Mouse (Mus musculus) forebrain, embryonic 14.5 days (tissue): ENCODE results near the gene Jakmip3. TPM values are rescaled to one million over a fixed set of nuclear protein-coding genes. Genes with fewer than 3 reads are reported as not detected.
A peak's percentile ranks its signal among the peaks of the same experiment; 100 is the strongest.

ENCODE experiments used
- ATAC-seq: fragments of 200-750 bp; cut with Nextera tagmentation; 2 replicates; pipeline ENCODE4 v1.8.0; 2017; ENCODE audit warnings: mild to moderate bottlenecking, moderate library complexity
- DNase-seq: peaks from one replicate; pipeline ENCODE4 v3.0.0-alpha.2; 2015; ENCODE audit warnings: low spot score
- H3K27ac ChIP-seq: fragments of 300-500 bp; sonication (generic); 2 replicates; pipeline ENCODE4 v1.5.1; 2014; ENCODE audit warnings: low read depth, mild to moderate bottlenecking, control low read depth, low read length, moderate library complexity
- H3K27me3 ChIP-seq: fragments of 300-500 bp; sonication (generic); replicated peaks from 2 replicates; pipeline ENCODE4 v1.6.1; 2014; ENCODE audit warnings: low read length, control low read depth, mixed read lengths; ENCODE audit not compliant: control insufficient read depth, insufficient read depth
- H3K36me3 ChIP-seq: fragments of 300-500 bp; sonication (generic); 2 replicates; pipeline ENCODE4 v1.6.1; 2014; ENCODE audit warnings: low read length, control low read depth; ENCODE audit not compliant: control insufficient read depth, insufficient read depth
- H3K4me1 ChIP-seq: fragments of 300-500 bp; sonication (generic); 2 replicates; pipeline ENCODE4 v1.6.1; 2014; ENCODE audit warnings: antibody characterized with exemption, low read length, control low read depth; ENCODE audit not compliant: control insufficient read depth, insufficient read depth
- H3K4me2 ChIP-seq: fragments of 300-500 bp; sonication (generic); 2 replicates; pipeline ENCODE4 v1.6.1; 2014; ENCODE audit warnings: mild to moderate bottlenecking, control low read depth, low read length
- H3K4me3 ChIP-seq: fragments of 300-500 bp; sonication (generic); 2 replicates; pipeline ENCODE4 v1.5.1; 2014; ENCODE audit warnings: low read depth, low read length, control low read depth
- H3K9ac ChIP-seq: fragments of 300-500 bp; sonication (generic); 2 replicates; pipeline ENCODE4 v1.6.1; 2014; ENCODE audit warnings: mild to moderate bottlenecking, low read length, control low read depth, moderate library complexity
- H3K9me3 ChIP-seq: fragments of 300-500 bp; sonication (generic); replicated peaks from 2 replicates; pipeline ENCODE4 v1.6.1; 2016; ENCODE audit warnings: low read length, control low read depth, mixed read lengths; ENCODE audit not compliant: control insufficient read depth
- WGBS: fragments of 180-500 bp; shearing (Covaris S2); extraction: QIAGEN DNeasy Blood & Tissue Kit; methylation state at CpG from one replicate; pipeline ENCODE4 v1.1.7; 2014; 5-methylcytosine and 5-hydroxymethylcytosine counted together
- polyA plus RNA-seq: library from polyadenylated mRNA; unstranded; fragments of >200 nt; fragmentation: Nextera tagmentation; extraction: Ambion mirVana; gene quantifications from 2 replicates; pipeline ENCODE4 v1.2.1, GENCODE M21; 2014

The Jakmip3 gene
- polyA plus RNA-seq, 1 experiment from 2014 or later, result 2.4 TPM

DNA sequence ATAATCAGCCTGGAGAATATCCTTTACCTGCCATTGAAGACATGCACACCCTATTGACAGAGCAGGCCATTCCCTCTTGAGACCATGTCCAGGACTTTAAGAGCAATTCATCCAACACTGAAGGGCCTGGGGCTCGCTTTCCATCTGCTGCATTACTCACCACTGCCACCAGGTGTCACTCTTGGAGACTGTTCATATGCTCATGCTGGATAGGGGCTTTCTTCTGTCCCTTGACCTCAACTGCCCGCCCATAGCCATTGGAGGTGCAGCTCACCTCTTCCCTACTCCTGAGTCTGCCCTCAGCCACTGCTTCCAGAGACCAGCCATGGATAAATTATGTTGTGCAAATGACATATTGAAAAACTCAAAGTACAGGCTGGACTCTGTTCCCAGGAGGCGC lies 70.5 kb downstream of the Jakmip3 start:
- Histone ChIP-seq H3K4me2 (no peak overlapping the region), H3K9ac (no peak overlapping the region), H3K4me1 (no peaks in the 10 kb centered on the region), H3K4me3 (no peak overlapping the region), H3K27me3 (no peaks in the 10 kb centered on the region), H3K27ac (no peak overlapping the region), H3K9me3 (no peaks in the 10 kb centered on the region), H3K36me3 (no peaks in the 10 kb centered on the region)
- 31% methylated on average over 3 of the region's 3 CpGs for WGBS
- ATAC-seq (no peak), DNase-seq (peak; percentile 56)

DNA sequence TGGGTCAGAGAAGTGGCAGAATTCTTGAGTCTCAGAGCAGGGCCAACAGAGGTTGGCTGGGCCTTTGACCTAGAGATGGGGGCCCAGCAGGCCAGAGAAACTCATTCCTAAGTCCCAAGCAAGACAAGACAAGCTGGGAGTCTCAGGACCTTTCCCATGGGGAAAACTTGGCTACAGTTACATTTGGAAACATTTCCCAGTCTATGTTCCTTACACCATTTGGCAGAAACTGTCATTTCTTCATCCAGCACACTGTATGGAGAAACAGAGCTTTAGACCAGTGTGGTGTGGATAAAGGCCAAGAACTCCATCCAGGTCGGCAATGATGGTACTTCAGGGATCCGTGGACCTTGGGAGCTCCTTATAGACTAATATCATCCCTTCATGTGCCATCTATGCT lies 71.1 kb downstream of the Jakmip3 start:
- Histone ChIP-seq H3K9ac (no peak overlapping the region), H3K36me3 (no peaks in the 10 kb centered on the region), H3K4me2 (no peak overlapping the region), H3K4me1 (no peaks in the 10 kb centered on the region), H3K9me3 (no peaks in the 10 kb centered on the region), H3K4me3 (no peak overlapping the region), H3K27ac (no peak overlapping the region), H3K27me3 (no peaks in the 10 kb centered on the region)
- WGBS, result 93% methylated on average over 2 of the region's 2 CpGs
- DNase-seq (no peak), ATAC-seq (no peak)

DNA sequence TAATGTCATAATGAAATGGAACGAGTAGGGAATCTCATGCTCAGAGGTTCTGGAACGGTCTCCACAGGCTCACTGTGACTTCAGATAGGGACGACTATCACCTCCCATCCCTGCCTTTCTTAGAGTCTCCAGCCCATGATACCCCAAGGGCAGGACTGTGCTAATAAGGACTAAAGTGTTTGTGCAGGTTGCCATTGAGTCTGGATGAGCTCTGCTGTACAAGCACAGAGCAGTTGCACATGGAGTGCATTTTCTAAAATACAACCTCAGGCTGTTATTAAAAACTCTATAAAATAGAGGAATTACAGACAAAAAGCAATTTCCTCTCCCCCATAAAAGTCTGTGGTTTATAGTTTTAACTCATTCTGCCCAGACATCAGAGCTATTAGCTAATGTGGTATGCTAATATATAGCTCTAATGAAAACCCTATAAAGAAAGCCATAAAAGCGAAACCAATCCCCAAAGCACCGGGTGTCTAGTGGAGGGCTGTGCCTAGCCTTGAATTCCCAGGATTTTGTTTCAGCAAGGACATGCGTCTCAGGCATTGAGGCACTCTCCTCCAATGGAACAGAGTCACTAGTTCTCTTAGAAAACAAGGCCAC lies 72.3 kb downstream of the Jakmip3 start:
- Histone ChIP-seq H3K9ac (no peak overlapping the region), H3K4me3 (no peak overlapping the region), H3K27me3 (no peaks in the 10 kb centered on the region), H3K9me3 (no peaks in the 10 kb centered on the region), H3K4me2 (no peak overlapping the region), H3K27ac (no peak overlapping the region), H3K4me1 (no peaks in the 10 kb centered on the region), H3K36me3 (no peaks in the 10 kb centered on the region)
- WGBS, result 75% methylated on average over 6 of the region's 6 CpGs
- ATAC-seq (no peak), DNase-seq (no peak)

DNA sequence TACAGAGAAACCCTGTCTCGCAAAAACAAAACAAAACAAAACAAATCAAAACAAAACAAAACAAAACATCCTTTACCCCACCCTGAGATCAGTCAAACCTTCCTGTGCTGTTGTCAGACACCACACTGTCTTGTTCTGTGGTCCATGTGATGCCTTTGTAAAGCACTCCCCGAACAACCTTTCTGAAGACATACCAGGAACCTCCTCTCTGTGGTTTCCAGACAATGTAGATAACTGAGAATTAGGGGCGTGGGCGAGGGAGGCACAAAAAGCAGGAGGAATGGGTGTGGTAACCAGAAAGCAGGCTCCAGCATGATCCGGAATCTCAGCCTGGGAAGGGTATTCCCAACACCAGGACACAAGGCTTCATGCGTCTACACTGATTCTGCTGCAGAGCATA lies 74.6 kb downstream of the Jakmip3 start:
- no peak overlapping the region for H3K4me2 ChIP-seq
- no peak for ATAC-seq

DNA sequence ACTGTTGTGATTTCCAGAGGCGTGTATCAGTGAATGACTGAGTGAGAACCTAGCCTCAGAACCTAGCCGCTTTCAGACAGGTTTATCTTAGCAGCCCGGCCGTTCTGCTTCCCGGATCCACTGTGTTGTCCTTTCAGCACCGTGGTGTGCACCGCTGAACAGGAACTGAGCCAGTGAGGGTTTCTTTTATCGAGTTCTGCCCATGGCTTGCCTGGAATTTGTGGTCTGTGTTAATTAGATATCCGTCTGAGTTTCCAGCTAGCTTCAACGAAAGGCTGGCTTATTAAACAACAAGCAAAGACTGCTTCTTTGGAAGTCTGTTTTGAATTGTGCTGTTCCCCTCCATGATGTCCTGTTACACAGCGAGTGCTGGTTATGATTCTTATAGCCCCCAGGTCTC lies 75.8 kb downstream of the Jakmip3 start:
- Histone ChIP-seq H3K4me1 (no peaks in the 10 kb centered on the region), H3K9me3 (no peaks in the 10 kb centered on the region), H3K4me2 (no peak overlapping the region), H3K36me3 (no peaks in the 10 kb centered on the region), H3K9ac (no peak overlapping the region), H3K4me3 (no peak overlapping the region), H3K27me3 (no peaks in the 10 kb centered on the region), H3K27ac (no peak overlapping the region)
- 20% methylated on average over 11 of the region's 11 CpGs for WGBS
- DNase-seq (peak; percentile 6), ATAC-seq (no peak)

More for the DNA sequence above, 74.6 kb downstream of the Jakmip3 start:
- 87% methylated on average over 6 of the region's 6 CpGs for WGBS
- Histone ChIP-seq H3K4me3 (no peak overlapping the region), H3K9me3 (no peaks in the 10 kb centered on the region), H3K4me1 (no peaks in the 10 kb centered on the region), H3K36me3 (no peaks in the 10 kb centered on the region), H3K27ac (no peak overlapping the region), H3K9ac (no peak overlapping the region), H3K27me3 (no peaks in the 10 kb centered on the region)
- DNase-seq, result no peak

DNA sequence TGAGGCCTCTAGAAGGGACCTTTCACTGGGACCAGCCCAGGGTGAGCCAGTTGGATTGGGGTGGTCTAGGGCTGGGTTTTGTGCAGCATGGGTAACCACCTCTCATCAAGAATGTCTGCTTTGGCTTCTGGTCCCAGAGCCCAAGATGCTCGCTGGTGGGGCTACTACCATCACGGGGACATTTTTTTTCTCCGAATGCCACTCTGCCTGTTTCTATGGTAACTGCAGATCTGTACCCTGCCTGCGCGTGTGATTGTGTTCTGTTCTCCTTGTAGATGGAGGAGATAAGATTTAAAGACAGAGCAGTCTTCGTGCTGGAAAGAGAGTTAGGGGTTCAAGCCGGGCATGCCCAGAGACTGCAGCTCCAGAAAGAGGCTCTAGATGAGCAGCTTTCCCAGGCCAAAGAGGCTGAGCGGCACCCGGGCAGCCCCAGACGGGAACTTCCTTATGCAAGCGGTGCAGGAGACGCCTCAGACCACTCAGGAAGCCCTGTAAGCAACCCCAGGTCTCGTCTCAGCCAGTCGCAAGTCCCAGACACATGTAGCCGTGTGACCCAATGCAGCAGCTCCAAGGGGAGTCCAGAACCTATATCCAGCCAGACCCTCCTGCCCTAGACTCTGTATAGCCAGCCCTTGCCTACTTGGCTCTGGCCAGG lies 76.8 kb downstream of the Jakmip3 start:
- Histone ChIP-seq H3K27me3 (no peaks in the 10 kb centered on the region), H3K4me3 (no peak overlapping the region), H3K4me1 (no peaks in the 10 kb centered on the region), H3K9ac (no peak overlapping the region), H3K36me3 (no peaks in the 10 kb centered on the region), H3K9me3 (no peaks in the 10 kb centered on the region), H3K4me2 (no peak overlapping the region), H3K27ac (no peak overlapping the region)
- 74% methylated on average over 15 of the region's 15 CpGs for WGBS
- DNase-seq, result peak; percentile 6
- ATAC-seq, result no peak

DNA sequence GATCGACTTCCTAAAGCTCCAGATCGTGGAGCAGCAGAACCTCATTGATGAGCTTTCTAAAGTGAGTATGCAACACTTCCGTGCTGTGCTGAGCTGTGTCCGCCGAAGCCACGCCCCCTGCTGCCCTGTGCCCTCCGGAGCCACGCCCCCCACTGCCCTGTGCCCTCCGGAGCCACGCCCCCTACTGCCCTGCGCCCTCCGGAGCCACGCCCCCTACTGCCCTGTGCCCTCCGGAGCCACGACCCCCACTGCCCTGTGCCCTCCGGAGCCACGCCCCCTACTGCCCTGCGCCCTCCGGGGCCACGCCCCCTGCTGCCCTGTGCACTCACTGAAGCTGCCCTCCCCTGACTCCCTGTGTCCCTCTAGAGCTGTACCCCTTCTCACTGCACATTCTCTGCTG lies 80.4 kb downstream of the Jakmip3 start:
- Histone ChIP-seq H3K9me3 (no peaks in the 10 kb centered on the region), H3K27ac (no peak overlapping the region), H3K4me2 (peak overlapping the region; percentile 12; the same call in 1 of the 2 replicates), H3K9ac (no peak overlapping the region), H3K4me1 (no peaks in the 10 kb centered on the region), H3K27me3 (no peaks in the 10 kb centered on the region), H3K36me3 (no peaks in the 10 kb centered on the region), H3K4me3 (no peak overlapping the region)
- DNase-seq (no peak), ATAC-seq (no peak)
- WGBS, result 5% methylated on average over 20 of the region's 20 CpGs

DNA sequence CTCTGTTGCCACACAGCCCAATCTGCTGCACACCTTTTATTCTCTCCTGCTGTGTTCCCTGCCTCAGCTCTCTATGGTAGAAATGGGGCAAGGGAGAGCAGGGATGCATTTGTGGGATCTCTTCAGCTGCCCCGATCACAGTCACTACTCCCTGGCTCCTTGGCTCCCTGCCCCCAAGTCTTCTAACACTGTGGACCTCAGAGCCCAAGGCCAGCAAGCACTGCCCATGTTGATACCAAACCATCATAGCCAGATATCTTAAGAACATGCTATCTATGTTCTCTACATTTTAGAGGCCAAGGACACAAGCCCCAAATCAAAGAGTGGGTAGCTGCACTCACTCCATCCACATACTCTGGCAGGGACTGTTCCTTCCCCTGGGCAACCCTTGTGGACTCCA lies 80.8 kb downstream of the Jakmip3 start:
- ATAC-seq, result no peak

DNA sequence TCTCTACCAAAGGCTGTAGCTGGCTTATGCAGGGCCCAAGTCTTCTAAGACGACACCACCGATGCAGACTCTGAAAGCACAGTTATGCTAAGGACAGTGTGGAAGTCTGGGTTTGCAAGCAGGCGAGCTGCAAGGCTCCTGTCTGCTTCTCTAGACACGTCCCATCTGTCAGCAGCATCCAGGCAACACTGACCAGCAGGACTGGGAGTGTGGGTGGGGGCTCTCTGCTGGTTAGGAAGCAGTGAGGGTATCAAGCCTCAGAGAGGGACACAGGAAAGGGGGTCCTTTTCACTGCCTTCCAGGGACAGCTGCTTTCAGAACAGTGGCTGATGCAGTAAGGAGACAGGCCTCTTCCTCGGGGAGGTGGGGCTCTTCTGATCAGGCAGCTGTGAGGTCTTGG lies 86.6 kb downstream of the Jakmip3 start:
- Histone ChIP-seq H3K4me1 (no peaks in the 10 kb centered on the region), H3K27me3 (no peaks in the 10 kb centered on the region), H3K4me2 (no peak overlapping the region), H3K9ac (no peak overlapping the region), H3K36me3 (no peaks in the 10 kb centered on the region), H3K4me3 (no peak overlapping the region), H3K27ac (no peak overlapping the region), H3K9me3 (no peaks in the 10 kb centered on the region)
- DNase-seq (no peak), ATAC-seq (no peak)
- WGBS, result 69% methylated on average over 5 of the region's 5 CpGs

More for the DNA sequence above, 80.8 kb downstream of the Jakmip3 start:
- no peak for DNase-seq
- H3K36me3 ChIP-seq, result no peaks in the 10 kb centered on the region
- H3K27ac ChIP-seq, result no peak overlapping the region
- no peaks in the 10 kb centered on the region for H3K4me1 ChIP-seq
- no peaks in the 10 kb centered on the region for H3K9me3 ChIP-seq
- H3K4me3 ChIP-seq, result no peak overlapping the region
- no peak overlapping the region for H3K9ac ChIP-seq
- WGBS, result 59% methylated on average over 1 of the region's 1 CpGs
- H3K4me2 ChIP-seq, result no peak overlapping the region
- no peaks in the 10 kb centered on the region for H3K27me3 ChIP-seq
